Mouse (Mus musculus): ENCODE measurements around the gene Gm18596. TPM values are rescaled to one million over a fixed set of nuclear protein-coding genes. Genes with fewer than 3 reads are reported as not detected.
"Not testable (repeated sequence)": the region's sequence is repeated elsewhere in the genome, so short reads cannot be mapped to it uniquely, and the experiment has no call there.

Gm18596 gene
- not detected for total RNA-seq (2021)
- long read RNA-seq, experiment 1: 0 reads
- long read RNA-seq, experiment 2: 0 reads

DNA sequence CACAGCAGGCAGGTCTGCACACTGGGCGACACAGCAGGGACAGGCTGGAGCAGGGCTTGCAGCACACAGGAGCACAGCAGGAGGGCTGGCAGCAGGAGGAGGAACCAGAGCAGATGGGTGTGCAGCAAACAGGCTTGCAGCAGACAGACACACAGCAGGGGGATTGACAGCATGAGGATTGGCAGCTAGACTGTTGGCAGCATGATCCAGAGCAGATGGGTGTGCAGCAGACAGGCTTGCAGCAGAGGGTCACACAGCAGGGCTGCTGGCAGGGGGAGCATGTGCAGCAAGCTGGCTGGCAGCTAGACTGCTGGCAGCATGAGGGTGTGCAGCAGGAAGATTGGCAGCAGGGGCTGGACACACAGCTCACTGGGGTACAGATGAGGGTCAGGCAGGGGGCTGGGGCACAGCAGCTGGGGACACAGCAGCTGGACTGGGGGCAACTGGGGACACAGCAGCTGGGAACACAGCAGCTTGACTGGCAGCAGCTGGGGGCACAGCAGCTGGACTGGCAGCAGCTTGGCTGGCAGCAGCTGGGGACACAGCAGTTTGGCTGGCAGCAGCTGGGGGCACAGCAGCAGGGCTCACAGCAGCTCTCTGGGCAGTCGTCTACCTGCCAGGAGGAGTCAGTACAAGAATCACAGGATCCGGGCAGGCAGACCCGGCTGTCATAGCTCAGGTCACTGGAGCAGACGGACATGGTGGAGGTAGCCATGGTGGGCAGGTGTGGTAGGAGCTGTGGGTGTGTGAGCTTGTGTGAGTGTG lies at the start of gene Gm18596:
Gene Gm18596 (minus strand): TSS at position 715 of the 765 bp plus-strand sequence.
- DNase-seq: not testable (repeated sequence)

DNA sequence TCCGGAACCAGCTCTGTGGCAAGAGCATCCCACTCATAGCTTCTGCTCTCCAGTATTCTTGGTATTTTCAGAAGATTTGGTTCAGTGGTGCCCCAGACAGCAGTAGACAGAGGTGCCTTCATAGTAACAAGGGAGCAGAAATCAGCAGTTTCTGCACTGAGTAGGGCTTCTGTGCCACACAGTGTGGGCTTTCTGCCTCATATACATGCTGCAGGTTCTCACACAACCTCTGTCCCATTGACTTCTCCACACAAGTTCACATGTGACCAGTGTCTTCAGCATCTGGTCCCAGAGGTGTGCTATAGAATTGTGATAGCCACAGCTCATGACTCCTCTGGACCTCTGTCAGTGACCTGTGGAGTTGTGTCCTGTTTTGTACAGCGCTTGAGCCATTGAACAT lies 46.2 kb upstream of the Gm18596 start:
- no peak for DNase-seq

- not testable (repeated sequence) for DNase-seq
Observed at GRCm38 (mm10) chr10:77787876-77788275, 45.4 kb upstream of the Gm18596 start, which contains the start of gene Gm7137. TSS of gene Gm7137 (minus strand) at chr10:77788200.

GRCm38 (mm10) chr10:77783396-77783795 lies 41.0 kb upstream of the Gm18596 start:
- DNase-seq: not testable (repeated sequence)

GRCm38 (mm10) chr10:77782442-77782841 lies 40.0 kb upstream of the Gm18596 start, which contains the start of gene Gm3250:
TSS of gene Gm3250 (minus strand) at chr10:77782542.
- DNase-seq: not testable (repeated sequence)

GRCm38 (mm10) chr10:77776844-77777243 lies 34.4 kb upstream of the Gm18596 start, which contains the start of gene Gm7138:
TSS of gene Gm7138 (minus strand) at chr10:77776944.
- DNase-seq: not testable (repeated sequence)

DNA sequence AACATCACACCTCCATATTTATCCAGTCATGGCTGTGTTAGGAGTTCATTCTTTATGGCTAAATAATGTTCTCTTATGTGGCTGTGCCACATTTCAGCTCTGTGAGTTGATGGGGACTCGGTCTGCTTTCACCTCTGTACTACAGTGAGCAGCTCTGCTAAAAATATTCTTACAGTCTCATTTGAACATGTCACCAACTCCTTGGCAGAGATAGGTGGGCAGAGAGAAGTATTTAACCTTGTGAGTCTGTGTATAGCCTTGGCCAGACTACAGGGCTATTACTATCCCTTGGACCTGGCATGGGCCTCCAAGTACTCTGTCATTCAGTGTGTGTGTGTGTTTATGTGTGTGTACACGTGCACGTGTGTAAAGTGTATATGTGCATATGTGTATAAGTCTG lies 29.7 kb upstream of the Gm18596 start:
- not testable (repeated sequence) for DNase-seq

DNA sequence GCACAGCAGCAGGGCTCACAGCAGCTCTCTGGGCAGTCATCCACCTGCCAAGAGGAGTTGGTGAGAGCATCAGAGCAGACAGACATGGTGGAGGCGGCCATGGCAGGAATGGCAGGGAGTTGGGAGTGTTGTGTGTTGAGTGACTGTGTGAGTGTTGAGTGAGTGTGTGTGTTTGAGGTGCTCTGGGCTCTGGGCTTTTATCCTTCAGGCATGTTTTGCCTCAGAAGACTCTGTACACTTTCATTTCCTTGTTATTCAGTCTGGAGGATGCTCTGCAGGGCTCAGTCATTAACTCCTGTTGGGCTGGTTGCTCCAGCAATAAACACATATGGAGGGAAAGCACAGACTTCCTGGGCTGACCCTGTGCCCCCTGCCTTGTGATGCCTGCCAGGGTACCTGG lies 28.8 kb upstream of the Gm18596 start, which contains the start of gene Gm3238:
Gene Gm3238 (minus strand): TSS at position 101 of the 400 bp plus-strand sequence.
- not testable (repeated sequence) for DNase-seq

DNA sequence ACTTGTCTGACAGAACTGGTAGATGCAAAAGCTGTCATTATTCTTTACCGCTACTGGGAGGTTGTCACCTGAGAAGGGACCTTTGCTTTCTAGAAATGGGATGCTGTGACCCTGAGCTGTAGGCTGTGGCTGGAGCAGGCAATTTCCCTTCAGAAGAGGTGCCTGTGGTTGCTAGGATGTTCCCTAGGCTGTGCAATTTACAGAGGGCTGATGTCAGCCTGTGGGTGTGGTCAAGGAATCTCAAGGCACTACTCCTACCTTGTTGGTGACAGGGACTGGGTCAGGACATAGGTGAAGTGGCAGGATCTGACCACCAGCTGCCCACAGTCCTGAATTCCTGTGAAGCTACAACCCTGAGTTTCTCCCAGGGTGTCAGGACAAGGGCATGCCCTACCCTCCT lies 27.3 kb upstream of the Gm18596 start:
- no peak for DNase-seq

- not testable (repeated sequence) for DNase-seq
Observed at GRCm38 (mm10) chr10:77759582-77759981, 17.1 kb upstream of the Gm18596 start, which contains the start of gene Gm3233. TSS of gene Gm3233 (minus strand) at chr10:77759682.

DNA sequence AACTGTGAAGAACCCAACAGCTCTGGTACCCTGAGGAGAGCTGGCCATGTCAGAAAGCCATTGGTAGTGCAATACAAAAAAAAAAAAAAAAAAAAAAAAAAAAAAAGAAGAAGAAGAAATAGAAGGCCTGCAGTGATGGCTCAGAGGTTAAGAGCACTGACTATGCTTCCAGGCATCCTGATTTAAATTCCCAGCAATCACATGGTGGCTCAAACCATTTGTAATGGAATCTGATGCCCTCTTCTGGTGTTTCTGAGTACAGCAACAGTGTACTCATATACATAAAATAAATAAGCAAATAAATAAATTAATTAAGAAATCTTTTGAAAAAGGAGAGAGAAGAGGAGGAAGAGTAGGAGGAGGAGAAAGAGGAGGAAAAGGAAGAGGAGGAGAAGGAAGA lies 11.0 kb upstream of the Gm18596 start:
- no peak for DNase-seq

DNA sequence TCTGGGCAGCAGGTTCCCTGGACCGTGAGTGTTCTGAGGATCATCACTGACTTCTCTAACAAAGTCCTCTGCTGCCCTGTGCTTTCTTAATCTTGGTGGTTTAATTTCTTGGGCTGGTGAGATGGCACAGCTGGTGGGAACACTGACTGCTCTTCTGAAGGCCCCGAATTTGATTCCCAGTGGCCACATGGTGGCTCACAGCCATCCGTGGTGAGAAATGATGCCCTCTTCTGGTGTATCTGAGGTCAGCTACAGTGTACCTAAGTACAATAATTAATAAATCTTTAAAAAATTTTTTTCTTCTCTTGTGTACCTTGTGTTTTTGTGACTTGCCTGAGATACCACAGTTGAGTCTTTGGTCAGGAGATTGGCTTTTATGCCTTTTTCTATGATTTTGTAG lies 9.9 kb upstream of the Gm18596 start:
- not testable (repeated sequence) for DNase-seq

GRCm38 (mm10) chr10:77751254-77751653 lies 8.8 kb upstream of the Gm18596 start, which contains the start of gene Gm9736:
TSS of gene Gm9736 (minus strand) at chr10:77751354.
- DNase-seq: not testable (repeated sequence)

- not testable (repeated sequence) for DNase-seq
Observed at GRCm38 (mm10) chr10:77750686-77751085, 8.2 kb upstream of the Gm18596 start.

DNA sequence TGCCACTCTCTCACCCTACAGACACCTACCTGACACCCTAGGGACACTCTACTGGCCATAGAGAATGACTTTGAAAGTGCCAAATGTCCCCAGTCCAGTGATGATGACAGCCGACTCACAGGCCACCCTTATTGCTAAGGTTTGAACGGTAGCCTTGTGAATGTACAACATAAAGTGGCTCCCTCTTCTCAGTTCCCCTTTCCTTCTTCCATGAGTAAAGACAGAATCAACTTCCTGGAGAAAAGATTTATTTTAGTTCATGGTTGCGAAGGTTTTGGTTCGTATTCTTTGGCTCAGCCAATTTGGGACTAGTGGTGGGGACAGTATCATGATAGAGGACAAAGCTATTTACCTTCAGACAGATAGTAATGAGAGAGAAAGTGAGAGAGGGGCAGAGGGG lies 3.5 kb downstream of the Gm18596 start:
- DNase-seq: no peak

DNA sequence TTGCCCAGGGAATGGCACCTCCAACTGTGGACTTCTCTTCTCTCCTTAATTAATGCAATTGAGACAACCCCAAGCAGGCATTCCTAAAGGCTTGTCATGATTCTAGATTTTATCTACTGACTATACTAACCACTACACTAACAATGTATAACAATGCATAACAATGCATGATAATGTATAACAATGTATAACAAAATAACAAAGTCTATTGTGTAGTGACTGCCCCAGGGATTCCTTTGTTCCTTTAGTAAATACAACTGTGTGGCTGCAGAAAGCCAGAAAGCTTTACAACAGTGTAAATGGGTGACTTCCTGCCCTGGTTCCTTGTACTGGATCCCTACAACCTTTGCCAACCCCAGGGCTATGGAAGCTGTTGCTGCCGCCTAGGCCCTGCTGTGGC lies 6.5 kb downstream of the Gm18596 start:
- DNase-seq: no peak

GRCm38 (mm10) chr10:77729241-77729640 lies 13.2 kb downstream of the Gm18596 start:
- no peak for DNase-seq

DNA sequence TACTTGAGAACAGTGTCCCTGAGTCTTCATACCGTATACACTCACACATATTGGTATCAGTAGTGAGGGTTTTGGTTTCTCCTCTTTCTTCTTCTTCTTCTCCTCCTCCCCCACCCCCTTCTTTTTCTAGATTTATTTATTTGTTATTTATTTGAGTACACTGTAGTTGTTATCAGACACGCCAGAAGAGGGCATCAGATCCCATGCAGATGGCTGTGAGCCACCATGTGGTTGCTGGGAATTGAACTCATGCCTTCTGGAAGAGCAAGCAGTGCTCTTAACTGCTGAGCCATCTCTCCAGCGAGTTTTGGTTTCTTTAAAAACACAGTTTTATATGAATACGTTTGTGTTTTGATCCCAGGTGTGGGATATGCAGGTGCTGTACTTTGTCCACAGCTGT lies 14.2 kb downstream of the Gm18596 start:
- no peak for DNase-seq

GRCm38 (mm10) chr10:77726186-77726585 lies 16.3 kb downstream of the Gm18596 start, which contains the start of gene Gm10100:
TSS of gene Gm10100 (plus strand) at chr10:77726486.
- no peak for DNase-seq

- DNase-seq: no peak
Observed at GRCm38 (mm10) chr10:77724855-77725254, 17.6 kb downstream of the Gm18596 start.

- DNase-seq: not testable (repeated sequence)
Observed at GRCm38 (mm10) chr10:77720299-77720698, 22.1 kb downstream of the Gm18596 start, which contains the start of gene Krtap12-1. TSS of gene Krtap12-1 (plus strand) at chr10:77720599.

DNA sequence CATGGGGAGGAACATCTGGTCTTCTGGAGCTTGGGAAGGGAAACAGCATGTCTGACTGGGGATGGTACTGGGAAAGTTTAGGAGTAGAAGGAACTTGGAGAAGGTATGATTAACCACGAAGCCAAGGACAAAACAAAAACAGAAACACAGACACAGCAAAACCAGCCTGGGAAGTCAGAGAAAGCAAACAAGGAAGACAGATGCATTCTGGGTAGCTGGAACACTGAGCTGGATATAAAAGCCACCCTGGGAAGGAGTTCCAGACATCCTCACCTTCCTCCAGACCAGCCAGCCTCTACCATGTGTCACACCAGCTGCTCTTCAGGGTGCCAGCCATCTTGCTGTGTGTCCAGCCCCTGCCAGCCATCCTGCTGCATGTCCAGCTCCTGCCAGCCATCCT lies 26.9 kb downstream of the Gm18596 start, which contains the start of gene Gm10142:
Gene Gm10142 (plus strand): TSS at position 301 of the 400 bp plus-strand sequence.
- no peak for DNase-seq

GRCm38 (mm10) chr10:77713734-77714133 lies 28.7 kb downstream of the Gm18596 start:
- no peak for DNase-seq
